Mouse (Mus musculus) right cerebral cortex, postnatal 25 days (tissue): Measurements from ENCODE around the gene Cyp24a1.

Source experiments
- DNase-seq: peaks from one replicate; pipeline ENCODE4 v3.0.0; 2022

Cyp24a1 gene

GRCm38 (mm10) chr2:170436204-170436603, 60.7 kb downstream of the Cyp24a1 start:
- DNase-seq: no peak
